Mouse (Mus musculus) midbrain, embryonic 13.5 days (tissue): Measurements from ENCODE around the gene Tomm40. TPM values are rescaled to one million over a fixed set of nuclear protein-coding genes. Genes with fewer than 3 reads are reported as not detected.

ENCODE experiments used
- ATAC-seq: fragments of 200-750 bp; cut with Nextera tagmentation; 2 replicates; pipeline ENCODE4 v1.8.0; 2017; ENCODE audit warnings: mild to moderate bottlenecking, moderate TSS enrichment, moderate library complexity
- H3K27ac ChIP-seq: fragments of 300-500 bp; sonication (generic); 2 replicates; pipeline ENCODE4 v1.5.1; 2015; ENCODE audit warnings: inconsistent platforms, mild to moderate bottlenecking, moderate library complexity
- H3K27me3 ChIP-seq: fragments of 300-500 bp; sonication (generic); 2 replicates; pipeline ENCODE4 v1.6.1; 2015; ENCODE audit warnings: mild to moderate bottlenecking, inconsistent platforms
- H3K36me3 ChIP-seq: fragments of 300-500 bp; sonication (generic); 2 replicates; pipeline ENCODE4 v1.6.1; 2015; ENCODE audit warnings: mild to moderate bottlenecking, inconsistent platforms
- H3K4me1 ChIP-seq: fragments of 300-500 bp; sonication (generic); replicated peaks from 2 replicates; pipeline ENCODE4 v1.6.1; 2015; ENCODE audit warnings: inconsistent platforms
- H3K4me2 ChIP-seq: fragments of 300-500 bp; sonication (generic); replicated peaks from 2 replicates; pipeline ENCODE4 v1.6.1; 2015; ENCODE audit warnings: moderate library complexity, mild to moderate bottlenecking, inconsistent platforms
- H3K4me3 ChIP-seq: fragments of 300-500 bp; sonication (generic); replicated peaks from 2 replicates; pipeline ENCODE4 v1.5.1; 2015; ENCODE audit warnings: mild to moderate bottlenecking, inconsistent platforms
- H3K9ac ChIP-seq: fragments of 300-500 bp; sonication (generic); replicated peaks from 2 replicates; pipeline ENCODE4 v1.6.1; 2015; ENCODE audit warnings: mild to moderate bottlenecking, inconsistent platforms
- H3K9me3 ChIP-seq: fragments of 300-500 bp; sonication (generic); 2 replicates; pipeline ENCODE4 v1.6.1; 2016; ENCODE audit warnings: mild to moderate bottlenecking, inconsistent platforms
- WGBS: fragments of 180-500 bp; shearing (Covaris S2); methylation state at CpG from one replicate; pipeline ENCODE4 v1.1.7; 2015; 5-methylcytosine and 5-hydroxymethylcytosine counted together
- polyA plus RNA-seq: library from polyadenylated mRNA; unstranded; fragments of >200 nt; fragmentation: Nextera tagmentation; extraction: Ambion mirVana; gene quantifications from 2 replicates; pipeline ENCODE4 v1.2.1, GENCODE M21; 2015

Tomm40 gene
- polyA plus RNA-seq, 1 experiment from 2014 or later, result 125 TPM

GRCm38 (mm10) chr7:19673083-19673699 lies 42.0 kb downstream of the Tomm40 start:
- peaks cover 5% of the 10 kb centered on the region; the same call in 1 of the 2 replicates for H3K4me1 ChIP-seq
- H3K9me3 ChIP-seq, result no peaks in the 10 kb centered on the region
- H3K36me3 ChIP-seq, result no peaks in the 10 kb centered on the region
- no peak overlapping the region for H3K9ac ChIP-seq
- H3K27ac ChIP-seq, result no peak overlapping the region
- 68% methylated on average over 14 of the region's 14 CpGs for WGBS
- H3K4me2 ChIP-seq, result no peak overlapping the region
- H3K4me3 ChIP-seq, result no peak overlapping the region
- no peak for ATAC-seq
- 0 out of 2 replicates have a peak, but pooled peaks cover 3% of the 10 kb centered on the region for H3K27me3 ChIP-seq

GRCm38 (mm10) chr7:19671511-19671910 lies 43.7 kb downstream of the Tomm40 start:
- Histone ChIP-seq H3K9me3 (no peaks in the 10 kb centered on the region), H3K27ac (no peak overlapping the region), H3K27me3 (0 out of 2 replicates have a peak, but pooled peaks cover 3% of the 10 kb centered on the region), H3K9ac (no peak overlapping the region), H3K4me3 (no peak overlapping the region), H3K36me3 (no peaks in the 10 kb centered on the region), H3K4me1 (peaks cover 5% of the 10 kb centered on the region; the same call in 1 of the 2 replicates), H3K4me2 (no peak overlapping the region)
- ATAC-seq, result no peak
- 72% methylated on average over 10 of the region's 10 CpGs for WGBS

- no peaks in the 10 kb centered on the region for H3K36me3 ChIP-seq
- WGBS, result 7% methylated on average over 10 of the region's 10 CpGs
- H3K27ac ChIP-seq, result peak overlapping the region; percentile 45; the same call in 1 of the 2 replicates
- H3K4me1 ChIP-seq, result peaks cover 13% of the 10 kb centered on the region
- H3K4me3 ChIP-seq, result no peak overlapping the region
- peak overlapping the region; percentile 22; the same call in 1 of the 2 replicates for H3K4me2 ChIP-seq
- H3K9me3 ChIP-seq, result no peaks in the 10 kb centered on the region
- ATAC-seq, result peak; percentile 67
- 0 out of 2 replicates have a peak, but pooled peaks cover 3% of the 10 kb centered on the region for H3K27me3 ChIP-seq
- no peak overlapping the region for H3K9ac ChIP-seq
Measured at GRCm38 (mm10) chr7:19668947-19669721, 46.1 kb downstream of the Tomm40 start.

GRCm38 (mm10) chr7:19667434-19667833 lies 47.8 kb downstream of the Tomm40 start:
- no peak overlapping the region for H3K4me3 ChIP-seq
- H3K9ac ChIP-seq, result no peak overlapping the region
- 0 out of 2 replicates have a peak, but pooled peaks cover 3% of the 10 kb centered on the region for H3K27me3 ChIP-seq
- ATAC-seq, result no peak
- 0 out of 2 replicates have a peak, but pooled peaks cover 5% of the 10 kb centered on the region for H3K36me3 ChIP-seq
- 81% methylated on average over 2 of the region's 2 CpGs for WGBS
- no peaks in the 10 kb centered on the region for H3K9me3 ChIP-seq
- no peak overlapping the region for H3K4me2 ChIP-seq
- peaks cover 30% of the 10 kb centered on the region for H3K4me1 ChIP-seq
- no peak overlapping the region for H3K27ac ChIP-seq

GRCm38 (mm10) chr7:19666750-19667149 lies 48.5 kb downstream of the Tomm40 start:
- no peak for ATAC-seq
- WGBS, result 63% methylated on average over 3 of the region's 3 CpGs
- Histone ChIP-seq H3K27ac (no peak overlapping the region), H3K9ac (no peak overlapping the region), H3K4me3 (no peak overlapping the region), H3K36me3 (0 out of 2 replicates have a peak, but pooled peaks cover 10% of the 10 kb centered on the region), H3K4me2 (no peak overlapping the region), H3K9me3 (no peaks in the 10 kb centered on the region), H3K4me1 (peaks cover 32% of the 10 kb centered on the region), H3K27me3 (0 out of 2 replicates have a peak, but pooled peaks cover 3% of the 10 kb centered on the region)

GRCm38 (mm10) chr7:19664955-19665841 lies 50.0 kb downstream of the Tomm40 start, which contains the start of gene Clptm1:
Clptm1 (minus strand) TSS chr7:19665033.
- peaks cover 32% of the 10 kb centered on the region for H3K4me1 ChIP-seq
- peak; percentile 87 for ATAC-seq
- peak within 1 kb of the TSS; percentile 93 for H3K4me2 ChIP-seq

GRCm38 (mm10) chr7:19664455-19664954 lies 50.7 kb downstream of the Tomm40 start:
- peak overlapping the region; percentile 94 for H3K4me3 ChIP-seq
- peaks cover 21% of the 10 kb centered on the region; the same call in 1 of the 2 replicates for H3K36me3 ChIP-seq
- peaks cover 32% of the 10 kb centered on the region for H3K4me1 ChIP-seq
- H3K27me3 ChIP-seq, result 0 out of 2 replicates have a peak, but pooled peaks cover 3% of the 10 kb centered on the region
- H3K9ac ChIP-seq, result peak overlapping the region; percentile 99
- 0% methylated on average over 31 of the region's 37 CpGs for WGBS
- ATAC-seq, result peak; percentile 74
- H3K9me3 ChIP-seq, result no peaks in the 10 kb centered on the region
- peak overlapping the region; percentile 42 for H3K27ac ChIP-seq
- H3K4me2 ChIP-seq, result peak overlapping the region; percentile 93

More at GRCm38 (mm10) chr7:19664955-19665841, 50.0 kb downstream of the Tomm40 start, which contains the start of gene Clptm1:
- Histone ChIP-seq H3K36me3 (peaks cover 15% of the 10 kb centered on the region; the same call in 1 of the 2 replicates), H3K27ac (peak within 1 kb of the TSS; percentile 90), H3K27me3 (0 out of 2 replicates have a peak, but pooled peaks cover 3% of the 10 kb centered on the region), H3K9me3 (no peaks in the 10 kb centered on the region), H3K4me3 (peak within 1 kb of the TSS; percentile 94), H3K9ac (peak within 1 kb of the TSS; percentile 99)
- under 1% methylated on average over 56 of the region's 63 CpGs for WGBS

- peak overlapping the region; percentile 99 for H3K9ac ChIP-seq
- peaks cover 27% of the 10 kb centered on the region; the same call in 1 of the 2 replicates for H3K36me3 ChIP-seq
- H3K9me3 ChIP-seq, result no peaks in the 10 kb centered on the region
- H3K4me2 ChIP-seq, result peak overlapping the region; percentile 93
- H3K4me3 ChIP-seq, result peak overlapping the region; percentile 94
- H3K27me3 ChIP-seq, result 0 out of 2 replicates have a peak, but pooled peaks cover 3% of the 10 kb centered on the region
- ATAC-seq, result peak; percentile 24; the same call in 1 of the 2 replicates
- H3K4me1 ChIP-seq, result peaks cover 27% of the 10 kb centered on the region
- no peak overlapping the region for H3K27ac ChIP-seq
- 21% methylated on average over 8 of the region's 8 CpGs for WGBS
Measured at GRCm38 (mm10) chr7:19663940-19664339, 51.3 kb downstream of the Tomm40 start.

GRCm38 (mm10) chr7:19652614-19653013 lies 62.6 kb downstream of the Tomm40 start:
- no peak for ATAC-seq
- Histone ChIP-seq H3K4me2 (no peak overlapping the region), H3K27ac (no peak overlapping the region), H3K4me1 (no peaks in the 10 kb centered on the region), H3K9ac (no peak overlapping the region), H3K4me3 (no peak overlapping the region), H3K9me3 (no peaks in the 10 kb centered on the region), H3K36me3 (peaks cover 84% of the 10 kb centered on the region), H3K27me3 (no peaks in the 10 kb centered on the region)
- WGBS, result 97% methylated on average over 2 of the region's 2 CpGs
